ENCODE assay signal across 7 mouse cellular contexts in the genomic region with DNA sequence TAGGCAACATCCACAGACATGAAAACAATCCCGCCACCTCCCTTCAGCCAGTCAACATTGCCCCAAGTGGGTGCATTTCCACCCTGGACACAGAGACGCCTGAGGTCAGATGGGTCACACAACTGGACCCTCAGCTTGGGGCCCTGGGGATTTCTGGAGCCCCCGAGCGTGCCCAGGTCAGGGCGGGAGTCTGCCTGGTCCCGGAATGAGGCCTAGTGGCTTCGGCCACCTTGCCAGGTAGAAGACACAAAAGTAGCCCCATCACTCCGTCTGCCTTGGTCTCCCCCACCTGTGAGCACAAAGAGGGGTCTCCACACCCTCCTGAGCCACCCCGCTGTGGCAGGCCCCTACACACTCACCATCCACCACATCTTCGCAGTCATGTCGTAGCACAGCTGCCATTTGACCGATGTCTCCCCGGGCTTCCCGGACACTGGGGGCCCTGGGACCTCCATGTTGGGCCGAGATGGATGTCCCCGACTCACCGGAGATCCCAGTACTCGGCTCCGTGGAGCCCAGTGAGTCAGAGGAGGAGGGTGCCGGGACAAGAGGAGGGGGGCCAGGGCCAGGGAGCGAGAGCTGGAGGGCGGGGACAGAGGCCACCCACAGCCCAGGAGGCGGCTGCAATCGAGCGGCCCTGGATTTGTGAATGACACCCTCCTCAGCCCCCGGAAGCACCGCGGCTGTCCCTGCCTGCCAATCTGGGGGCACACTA. TPM values are rescaled to one million over a fixed set of nuclear protein-coding genes. Genes with fewer than 3 reads are reported as not detected.
DNase-seq lines count a peak whose midpoint lies in the region; ATAC-seq and TF ChIP-seq lines count a peak whose summit lies in the region.

A gene (minus strand): TSS at position 455 of the 715 bp plus-strand sequence.

- H3K4me2 ChIP-seq in intestine, postnatal 0 days (replicated peaks; ENCODE audit: low read depth): no peak within 1 kb of the TSS
- H3K4me2 ChIP-seq in midbrain, postnatal 0 days (ENCODE audit: low read depth, low read length, poor library complexity, severe bottlenecking): no peak within 1 kb of the TSS

- no peaks in the 10 kb centered on the region for H3K36me3 ChIP-seq in embryonic facial prominence, embryonic 10.5 days (replicated peaks)
- no peaks in the 10 kb centered on the region for H3K36me3 ChIP-seq in heart, adult 2 months (ENCODE audit: control insufficient read depth, insufficient read depth, low read length)
- H3K36me3 ChIP-seq in intestine, postnatal 0 days (ENCODE audit: control insufficient read depth, insufficient read depth): no peaks in the 10 kb centered on the region; the same call in 1 of the 2 replicates
- no peaks in the 10 kb centered on the region for H3K36me3 ChIP-seq in midbrain, postnatal 0 days (ENCODE audit: insufficient read depth, low read length)

- no peaks in the 10 kb centered on the region for H3K79me2 ChIP-seq in heart, adult 2 months (replicated peaks; ENCODE audit: control insufficient read depth, insufficient read depth, low read length)

- intact Hi-C loops in heart, adult 2 months (cut with DNase I): no loop called here

- H3K4me1 ChIP-seq in embryonic facial prominence, embryonic 10.5 days: peaks cover 13% of the 10 kb centered on the region
- H3K4me1 ChIP-seq in heart, adult 2 months (ENCODE audit: control insufficient read depth, insufficient read depth, low read length): no peaks in the 10 kb centered on the region
- no peaks in the 10 kb centered on the region for H3K4me1 ChIP-seq in intestine, postnatal 0 days (replicated peaks; ENCODE audit: control insufficient read depth, insufficient read depth, low read length)
- H3K4me1 ChIP-seq in midbrain, postnatal 0 days (ENCODE audit: insufficient read depth, low read length): no peaks in the 10 kb centered on the region

- no peak within 1 kb of the TSS for H3K4me3 ChIP-seq in embryonic facial prominence, embryonic 10.5 days
- no peak within 1 kb of the TSS for H3K4me3 ChIP-seq in heart, adult 2 months
- H3K4me3 ChIP-seq in intestine, postnatal 0 days (ENCODE audit: low read depth, low read length): no peak within 1 kb of the TSS
- H3K4me3 ChIP-seq in midbrain, postnatal 0 days (ENCODE audit: low read depth, low read length): no peak within 1 kb of the TSS

- 66% methylated on average over 28 of the region's 28 CpGs for WGBS in embryonic facial prominence, embryonic 10.5 days
- whole genome bisulfite sequencing in heart, adult 2 months: 58% methylated on average over 28 of the region's 28 CpGs
- 59% methylated on average over 28 of the region's 28 CpGs for WGBS in intestine, postnatal 0 days
- WGBS in midbrain, postnatal 0 days: 62% methylated on average over 28 of the region's 28 CpGs

- no peak within 1 kb of the TSS for H3K27ac ChIP-seq in embryonic facial prominence, embryonic 10.5 days (replicated peaks)
- H3K27ac ChIP-seq in heart, adult 2 months: no peak within 1 kb of the TSS
- no peak within 1 kb of the TSS for H3K27ac ChIP-seq in intestine, postnatal 0 days (ENCODE audit: low read depth, low read length)
- no peak within 1 kb of the TSS for H3K27ac ChIP-seq in midbrain, postnatal 0 days (ENCODE audit: low read depth, low read length)

- no peak for TF ChIP-seq CTCF in heart, adult 2 months (IDR thresholded peaks at IDR 0.05)
- TF ChIP-seq CTCF in intestine, postnatal 0 days (IDR thresholded peaks at IDR 0.05; ENCODE audit: low read depth): no peak
- TF ChIP-seq CTCF in midbrain, postnatal 0 days (IDR thresholded peaks at IDR 0.05): no peak

- H3K9ac ChIP-seq in heart, adult 2 months (ENCODE audit: low read depth, low read length): no peak within 1 kb of the TSS
- H3K9ac ChIP-seq in intestine, postnatal 0 days (ENCODE audit: low read depth, low read length): no peak within 1 kb of the TSS
- H3K9ac ChIP-seq in midbrain, postnatal 0 days (replicated peaks; ENCODE audit: low read length, poor library complexity, severe bottlenecking): no peak within 1 kb of the TSS

- ATAC-seq in intestine, postnatal 0 days: no peak
- ATAC-seq in midbrain, postnatal 0 days (ENCODE audit: low FRiP score): no peak

- no peaks in the 10 kb centered on the region for H3K9me3 ChIP-seq in embryonic facial prominence, embryonic 10.5 days
- H3K9me3 ChIP-seq in intestine, postnatal 0 days (ENCODE audit: control insufficient read depth): no peaks in the 10 kb centered on the region
- no peaks in the 10 kb centered on the region for H3K9me3 ChIP-seq in midbrain, postnatal 0 days (ENCODE audit: low read length)

- H3K27me3 ChIP-seq in embryonic facial prominence, embryonic 10.5 days (replicated peaks; ENCODE audit: low read depth, poor library complexity, severe bottlenecking): peaks cover 100% of the 10 kb centered on the region
- H3K27me3 ChIP-seq in heart, adult 2 months (ENCODE audit: control insufficient read depth, insufficient read depth, low read length): peaks cover 17% of the 10 kb centered on the region
- peaks cover 90% of the 10 kb centered on the region for H3K27me3 ChIP-seq in intestine, postnatal 0 days (replicated peaks; ENCODE audit: control insufficient read depth, insufficient read depth, low read length)
- H3K27me3 ChIP-seq in midbrain, postnatal 0 days (ENCODE audit: insufficient read depth, low read length): peaks cover 40% of the 10 kb centered on the region

- DNase-seq in right cerebral cortex, postnatal 14 days: peak; percentile 6
- no peak for DNase-seq in right cerebral cortex, postnatal 25 days
- peak; percentile 9 for DNase-seq in embryonic facial prominence, embryonic 10.5 days (ENCODE audit: low spot score)
- no peak for DNase-seq in heart, adult 2 months
- DNase-seq in midbrain, postnatal 0 days (ENCODE audit: low spot score): no peak
- no peak for DNase-seq in retina, embryonic 14.5 days (ENCODE audit: low spot score)

- TF ChIP-seq POLR2A in heart, adult 2 months (IDR thresholded peaks at IDR 0.05; ENCODE audit: insufficient read depth, low read depth, low read length): no peak

- no peak for TF ChIP-seq EP300 in heart, adult 2 months (IDR thresholded peaks at IDR 0.05; ENCODE audit: insufficient read depth, low read depth, low read length)

RNA-seq across cellular contexts. Expression of the gene that starts here (rescaled TPM):
- 12.5 and 20.2 TPM in 2 replicates for polyA plus RNA-seq in embryonic facial prominence, embryonic 10.5 days (2016; fragmentation: Nextera tagmentation; extraction: Ambion mirVana)
- total RNA-seq in heart, adult 2 months (2021): 100 to 1,000 TPM in 1 of 2 experiments, 10 to 100 TPM in 1; 94.2 to 104 TPM
- polyA plus RNA-seq in heart, adult 2 months (2012; rRNA removed): 59.9 and 80.1 TPM in 2 replicates
- polyA plus RNA-seq in intestine, postnatal 0 days (2015; fragmentation: Nextera tagmentation; extraction: Ambion mirVana): 29.2 and 35.1 TPM in 2 replicates
- total RNA-seq in midbrain, postnatal 0 days (2014; rRNA removed): 16.2 and 17.4 TPM in 2 replicates
- polyA plus RNA-seq in midbrain, postnatal 0 days (2015; fragmentation: Nextera tagmentation; extraction: Ambion mirVana): 19.1 and 21.3 TPM in 2 replicates

Comparison
In these comparisons a context has a peak if more than half of its experiments do, and no peak if none do; other contexts are left out.
1. DNase-seq: peak in right cerebral cortex, postnatal 14 days (single experiment) and embryonic facial prominence, embryonic 10.5 days (single experiment); none in right cerebral cortex, postnatal 25 days (single experiment), heart, adult 2 months (0 of 2), midbrain, postnatal 0 days (single experiment) and retina, embryonic 14.5 days (single experiment).